Comparison of ENCODE assay signal across 8 mouse cellular contexts in the genomic region with DNA sequence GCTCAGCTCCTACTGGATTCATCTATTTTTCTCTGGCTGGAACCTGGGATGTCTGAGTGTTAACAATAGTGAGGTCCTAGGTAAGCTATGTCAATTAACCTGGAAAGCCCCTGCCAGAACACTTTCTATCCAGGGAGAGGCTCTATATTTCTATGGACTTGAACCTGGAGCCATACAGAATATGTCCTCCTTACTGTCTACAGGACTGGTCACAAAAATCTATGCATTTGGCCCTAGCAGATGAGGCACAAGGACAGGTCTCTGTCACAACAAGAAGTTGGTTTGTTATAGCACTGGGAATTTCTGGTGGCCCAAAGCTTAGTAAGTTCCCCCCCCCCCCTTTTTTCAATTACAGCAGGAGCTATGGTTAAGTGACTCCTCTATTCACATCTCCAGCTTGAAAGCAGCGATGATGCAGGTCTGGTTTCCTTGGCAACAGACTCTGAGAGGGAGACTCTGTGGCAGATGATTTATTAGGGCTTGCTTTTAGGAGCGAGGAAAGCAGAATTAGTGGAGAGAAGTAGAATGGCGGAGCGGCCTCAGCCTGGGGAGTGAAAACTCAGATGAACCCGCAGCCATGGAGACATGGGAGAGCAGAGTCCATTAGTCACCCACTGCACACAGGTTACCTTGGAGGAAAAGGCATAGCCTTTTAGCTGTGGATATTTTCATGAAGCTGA.
DNase-seq lines count a peak whose midpoint lies in the region; ATAC-seq lines count a peak whose summit lies in the region.

No protein-coding gene starts in this region.

- intact Hi-C loops in left cerebral cortex, postnatal 25 days (cut with DNase I), result no loop called here

- peak; percentile 4 to 10 for DNase-seq in cerebellum, postnatal 10 days
- DNase-seq in cerebellum, adult 9-10 months, result no peak
- peak; percentile 25 to 61 for DNase-seq in frontal cortex, postnatal 36 days (ENCODE audit: low spot score in 2 of 2)
- DNase-seq in left cerebral cortex, postnatal 25 days (ENCODE audit: low spot score in 2 of 2), result peak; percentile 55 to 60
- peak; percentile 53 to 62 for DNase-seq in right cerebral cortex, adult 2 months (ENCODE audit: low spot score in 2 of 2)
- DNase-seq in heart, postnatal 4 days, result no peak

- no peak for ATAC-seq in megakaryocyte progenitor cell, adult 5-6 weeks (replicated peaks; ENCODE audit: poor library complexity)
- ATAC-seq in inflammation-experienced regulatory T-cells, adult 6 months, result no peak

Comparison
In these comparisons a context has a peak if more than half of its experiments do, and no peak if none do; other contexts are left out.
1. DNase-seq: peak in cerebellum, postnatal 10 days (2 of 2), frontal cortex, postnatal 36 days (2 of 2), left cerebral cortex, postnatal 25 days (2 of 2) and right cerebral cortex, adult 2 months (2 of 2); none in cerebellum, adult 9-10 months (single experiment) and heart, postnatal 4 days (single experiment).